Mouse (Mus musculus): ENCODE data around the gene Slc17a7.

DNA sequence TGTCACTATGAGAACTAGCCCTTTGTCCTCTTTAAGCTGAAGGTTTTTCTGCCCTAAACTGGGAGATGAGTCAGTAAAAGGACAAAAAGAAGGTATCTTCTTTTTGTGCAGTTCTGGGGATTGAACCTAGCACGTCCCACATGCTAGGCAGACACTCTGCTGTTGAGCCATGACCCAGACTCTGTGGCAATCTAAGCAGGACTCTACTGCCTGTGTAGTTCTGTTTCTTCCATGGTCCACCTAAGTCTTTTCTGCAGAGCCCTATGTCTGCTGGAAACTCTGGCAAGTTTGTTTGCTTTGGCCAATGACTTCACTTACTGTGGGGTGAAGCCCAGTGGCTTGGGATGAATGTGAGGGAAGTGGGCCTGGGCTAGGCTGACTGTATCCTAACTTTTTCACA lies 25.3 kb upstream of the Slc17a7 start:
- TF ChIP-seq CTCF (IDR thresholded peaks at IDR 0.05; ENCODE audit: low read depth), result no peak
- TF ChIP-seq EP300 (optimal IDR thresholded peaks at IDR 0.05), result no peak

Measured in stomach, postnatal 0 days (tissue).